Mouse (Mus musculus): ENCODE results near the gene Dach1.

- TF ChIP-seq POLR2A (IDR thresholded peaks at IDR 0.05; ENCODE audit: borderline replicate concordance, insufficient read depth, low read length) (no peak), CTCF (IDR thresholded peaks at IDR 0.05; ENCODE audit: borderline replicate concordance, insufficient read depth, low read depth, low read length) (no peak)
Observed at GRCm38 (mm10) chr14:98087355-98087754, 82.2 kb downstream of the Dach1 start.

Measured in cerebellum, adult 2 months (tissue).